Mouse (Mus musculus) embryonic facial prominence, embryonic 11.5 days (tissue): ENCODE measurements around the gene Grik2. TPM values are rescaled to one million over a fixed set of nuclear protein-coding genes. Genes with fewer than 3 reads are reported as not detected.

ENCODE experiments used
- ATAC-seq: fragments of 200-750 bp; cut with Nextera tagmentation; replicated peaks from 2 replicates; pipeline ENCODE4 v1.8.0; 2017; ENCODE audit warnings: low read depth; ENCODE audit not compliant: insufficient number of reproducible peaks, low FRiP score, low TSS enrichment
- DNase-seq: peaks from one replicate; pipeline ENCODE4 v3.0.0-alpha.2; 2015; ENCODE audit warnings: low spot score
- H3K27ac ChIP-seq: fragments of 300-500 bp; sonication (generic); replicated peaks from 2 replicates; pipeline ENCODE4 v1.5.1; 2014; ENCODE audit warnings: mild to moderate bottlenecking, low read depth, low read length, control low read depth
- H3K27me3 ChIP-seq: fragments of 300-500 bp; sonication (generic); 2 replicates; pipeline ENCODE4 v1.6.1; 2014; ENCODE audit warnings: mild to moderate bottlenecking, low read length, moderate library complexity, mixed read lengths; ENCODE audit not compliant: control insufficient read depth, insufficient read depth
- H3K36me3 ChIP-seq: fragments of 300-500 bp; sonication (generic); replicated peaks from 2 replicates; pipeline ENCODE4 v1.6.1; 2014; ENCODE audit warnings: low read depth, mild to moderate bottlenecking, low read length, moderate library complexity, mixed read lengths; ENCODE audit not compliant: control insufficient read depth, insufficient read depth
- H3K4me1 ChIP-seq: fragments of 300-500 bp; sonication (generic); 2 replicates; pipeline ENCODE4 v1.6.1; 2014; ENCODE audit warnings: low read length, mixed read lengths; ENCODE audit not compliant: control insufficient read depth, insufficient read depth
- H3K4me2 ChIP-seq: fragments of 300-500 bp; sonication (generic); 2 replicates; pipeline ENCODE4 v1.6.1; 2014; ENCODE audit warnings: low read depth, mild to moderate bottlenecking, control low read depth, low read length, moderate library complexity
- H3K4me3 ChIP-seq: fragments of 300-500 bp; sonication (generic); 2 replicates; pipeline ENCODE4 v1.5.1; 2014; ENCODE audit warnings: low read depth, low read length, control low read depth
- H3K9ac ChIP-seq: fragments of 300-500 bp; sonication (generic); replicated peaks from 2 replicates; pipeline ENCODE4 v1.6.1; 2014; ENCODE audit warnings: mild to moderate bottlenecking, control low read depth, low read length
- H3K9me3 ChIP-seq: fragments of 300-500 bp; sonication (generic); replicated peaks from 2 replicates; pipeline ENCODE4 v1.6.1; 2016; ENCODE audit warnings: mild to moderate bottlenecking, low read length, inconsistent platforms, mixed read lengths; ENCODE audit not compliant: control insufficient read depth
- WGBS: fragments of 180-500 bp; shearing (Covaris S2); extraction: QIAGEN DNeasy Blood & Tissue Kit; methylation state at CpG from one replicate; pipeline ENCODE4 v1.1.7; 2014; 5-methylcytosine and 5-hydroxymethylcytosine counted together
- polyA plus RNA-seq: library from polyadenylated mRNA; unstranded; fragments of >200 nt; fragmentation: Nextera tagmentation; extraction: Ambion mirVana; gene quantifications from 2 replicates; pipeline ENCODE4 v1.2.1, GENCODE M21; 2014

The Grik2 gene
- polyA plus RNA-seq, 1 experiment from 2014 or later, result 3.8 TPM

DNA sequence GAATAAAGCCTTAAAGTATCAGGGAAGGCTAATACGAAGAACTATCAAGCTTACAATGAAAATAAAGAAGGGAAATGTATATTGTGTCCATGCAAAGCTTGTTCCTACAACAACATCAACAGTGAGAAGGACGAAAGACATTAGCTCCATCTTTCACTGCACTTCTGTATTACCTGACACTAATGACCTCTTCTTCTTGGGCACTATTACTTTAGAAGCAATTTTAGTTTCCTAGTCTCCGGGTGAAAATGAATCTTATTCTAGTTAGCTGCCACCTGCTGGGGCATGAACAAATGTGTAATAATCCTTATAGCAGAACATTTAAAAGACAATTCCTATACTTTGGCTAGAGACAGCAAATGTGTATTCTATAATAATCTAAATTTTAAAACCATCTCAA lies 1.9 kb downstream of the Grik2 start:
- Histone ChIP-seq H3K36me3 (no peaks in the 10 kb centered on the region), H3K27ac (no peak overlapping the region), H3K4me1 (no peaks in the 10 kb centered on the region), H3K9me3 (no peaks in the 10 kb centered on the region), H3K4me3 (no peak overlapping the region), H3K4me2 (no peak overlapping the region), H3K27me3 (no peaks in the 10 kb centered on the region), H3K9ac (no peak overlapping the region)
- DNase-seq (no peak), ATAC-seq (no peak)
- 55% methylated on average over 3 of the region's 3 CpGs for WGBS

DNA sequence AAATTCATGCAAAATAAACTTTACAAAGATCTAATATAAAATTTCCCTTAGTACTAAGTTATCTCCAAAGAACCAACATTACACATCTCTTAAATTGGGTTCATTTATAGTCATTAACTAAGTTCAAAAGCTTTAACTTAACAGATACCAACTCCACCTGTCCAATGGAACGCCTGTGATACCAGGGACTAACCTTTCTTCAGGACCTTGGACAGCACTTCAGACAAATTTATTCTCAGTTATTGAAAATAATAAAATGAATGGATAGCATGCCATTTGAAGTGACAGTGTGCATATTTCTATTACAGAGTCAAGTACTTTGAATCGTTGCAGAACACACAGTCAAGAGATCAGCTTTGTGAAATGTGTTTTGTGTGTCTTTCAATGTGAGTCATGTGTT lies 3.1 kb downstream of the Grik2 start:
- no peak overlapping the region for H3K9ac ChIP-seq
- ATAC-seq (no peak), DNase-seq (peak; percentile 71)
- H3K27me3 ChIP-seq, result no peaks in the 10 kb centered on the region
- no peaks in the 10 kb centered on the region for H3K9me3 ChIP-seq
- no peak overlapping the region for H3K27ac ChIP-seq
- H3K4me2 ChIP-seq, result no peak overlapping the region
- H3K36me3 ChIP-seq, result no peaks in the 10 kb centered on the region
- no peak overlapping the region for H3K4me3 ChIP-seq
- 48% methylated on average over 2 of the region's 2 CpGs for WGBS
- H3K4me1 ChIP-seq, result no peaks in the 10 kb centered on the region

DNA sequence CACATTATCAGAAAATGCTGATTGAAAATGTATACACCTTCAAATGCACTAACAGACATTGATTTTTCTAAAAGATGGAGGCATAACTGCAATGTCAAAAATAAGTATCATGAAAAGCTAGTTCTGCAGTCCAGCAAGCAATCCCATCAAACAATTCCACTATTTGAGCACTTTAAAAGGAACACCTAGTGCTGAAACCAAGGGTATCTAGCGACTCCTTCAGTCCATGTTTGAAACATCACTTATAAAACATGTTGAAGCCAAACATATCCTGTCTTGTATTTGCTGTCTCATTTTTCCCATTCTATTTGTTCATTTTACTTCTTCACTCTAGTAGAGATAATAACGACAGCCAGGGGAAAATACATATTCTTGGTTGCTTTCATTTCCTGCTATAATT lies 3.7 kb downstream of the Grik2 start:
- peak; percentile 57 for DNase-seq
- H3K9ac ChIP-seq, result no peak overlapping the region
- H3K36me3 ChIP-seq, result no peaks in the 10 kb centered on the region
- H3K27ac ChIP-seq, result no peak overlapping the region
- no peaks in the 10 kb centered on the region for H3K9me3 ChIP-seq
- no peak overlapping the region for H3K4me2 ChIP-seq
- H3K27me3 ChIP-seq, result no peaks in the 10 kb centered on the region
- ATAC-seq, result no peak
- H3K4me3 ChIP-seq, result no peak overlapping the region
- 10% methylated on average over 2 of the region's 2 CpGs for WGBS
- no peaks in the 10 kb centered on the region for H3K4me1 ChIP-seq

DNA sequence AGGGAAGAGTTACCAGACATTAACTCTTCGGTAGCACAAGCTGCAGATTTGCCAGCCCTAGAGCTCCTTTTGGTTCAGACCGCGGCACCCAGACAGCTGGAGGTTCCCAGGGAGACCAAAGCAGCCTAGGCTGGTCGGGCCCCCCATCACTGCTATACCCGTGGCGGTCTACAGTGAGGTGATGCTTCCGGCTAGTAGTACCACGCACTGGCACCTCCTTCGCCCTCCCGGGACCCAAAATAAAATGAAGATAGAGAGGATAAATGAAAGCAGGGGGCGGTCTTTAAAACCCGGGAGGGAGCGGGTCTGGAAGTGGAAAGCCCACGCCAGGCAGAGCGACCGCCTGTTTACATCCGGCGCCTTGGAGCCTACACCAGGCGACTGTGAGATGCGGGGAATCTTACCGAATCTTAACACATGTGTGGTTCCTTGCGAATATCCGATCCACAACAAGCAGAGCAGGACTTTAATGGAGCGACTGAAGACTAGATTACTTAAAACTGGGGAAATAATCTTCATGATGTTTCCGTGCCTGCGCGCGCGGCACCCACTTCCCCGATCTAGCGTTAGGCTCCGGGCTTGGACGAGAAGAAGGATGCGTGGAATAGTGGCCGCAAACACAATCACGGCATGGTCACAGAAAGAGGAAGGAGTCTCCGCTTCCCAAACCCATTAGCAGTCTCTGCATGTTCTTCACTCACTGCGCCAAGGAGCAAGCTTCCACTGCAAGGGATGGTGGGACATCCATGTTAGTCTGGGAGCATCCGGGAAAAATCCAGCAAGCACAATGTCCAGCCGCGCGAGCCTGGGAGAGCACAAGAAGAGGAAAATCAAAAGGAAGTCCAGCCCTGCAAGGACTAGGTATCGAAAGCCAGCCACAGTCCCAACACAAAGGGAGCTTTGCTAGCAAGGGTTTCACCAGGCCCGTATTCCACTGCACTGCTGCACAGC lies 5.5 kb downstream of the Grik2 start:
- no peak overlapping the region for H3K27ac ChIP-seq
- H3K9me3 ChIP-seq, result no peaks in the 10 kb centered on the region
- H3K4me3 ChIP-seq, result peak overlapping the region; percentile 52
- no peaks in the 10 kb centered on the region for H3K27me3 ChIP-seq
- H3K36me3 ChIP-seq, result no peaks in the 10 kb centered on the region
- ATAC-seq (peak; percentile 85; the same call in 1 of the 2 replicates), DNase-seq (peak; percentile 63)
- peak overlapping the region; percentile 85 for H3K4me2 ChIP-seq
- no peaks in the 10 kb centered on the region for H3K4me1 ChIP-seq
- WGBS, result under 1% methylated on average over 44 of the region's 44 CpGs
- peak overlapping the region; percentile 57 for H3K9ac ChIP-seq

DNA sequence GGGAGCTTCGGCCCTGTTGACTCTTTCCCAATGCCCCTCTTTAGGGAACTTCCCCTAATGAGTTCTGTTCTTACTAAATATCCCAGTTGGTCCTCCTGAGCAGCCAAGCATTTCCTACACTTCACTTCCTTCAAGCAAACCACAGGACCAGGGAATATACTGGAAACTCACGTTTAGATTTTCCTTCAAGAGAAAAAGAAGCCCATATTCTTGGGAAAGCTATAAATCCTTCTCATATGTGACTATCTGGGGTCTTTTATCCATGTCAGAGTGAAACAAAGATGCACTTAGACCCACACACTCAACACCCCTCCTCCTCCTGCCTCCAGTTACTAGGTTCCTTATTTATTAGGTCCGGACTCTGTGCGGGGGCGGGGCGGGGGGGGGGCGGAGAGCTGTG lies 6.5 kb downstream of the Grik2 start:
- no peak for ATAC-seq
- H3K27ac ChIP-seq, result no peak overlapping the region
- no peaks in the 10 kb centered on the region for H3K4me1 ChIP-seq
- peak overlapping the region; percentile 52 for H3K4me3 ChIP-seq
- no peak overlapping the region; the same call in 1 of the 2 replicates for H3K9ac ChIP-seq
- DNase-seq, result no peak
- no peaks in the 10 kb centered on the region for H3K27me3 ChIP-seq
- H3K4me2 ChIP-seq, result peak overlapping the region; percentile 85
- H3K9me3 ChIP-seq, result no peaks in the 10 kb centered on the region
- 5% methylated on average over 7 of the region's 7 CpGs for WGBS
- H3K36me3 ChIP-seq, result no peaks in the 10 kb centered on the region

DNA sequence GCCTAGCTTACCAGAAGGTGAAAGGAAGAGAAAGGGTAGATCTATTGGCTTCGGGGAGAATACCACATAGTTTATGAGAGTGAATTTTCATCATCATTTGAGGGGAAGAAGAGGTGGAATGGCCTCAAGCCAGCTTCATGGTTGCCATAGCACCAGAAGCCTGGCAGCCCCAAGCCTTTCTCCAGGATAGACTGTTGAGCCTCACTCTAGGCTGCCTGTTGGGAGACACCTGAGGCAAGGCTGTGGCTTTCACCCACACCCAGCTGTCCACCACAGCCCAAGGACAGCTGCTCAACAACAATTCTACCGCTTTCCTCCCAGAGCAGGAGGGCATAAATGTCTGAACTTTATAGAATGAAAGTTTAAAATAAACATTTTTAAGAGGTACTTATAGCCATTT lies 8.1 kb downstream of the Grik2 start:
- Histone ChIP-seq H3K27ac (no peak overlapping the region), H3K9ac (no peak overlapping the region), H3K9me3 (no peaks in the 10 kb centered on the region), H3K4me1 (no peaks in the 10 kb centered on the region), H3K36me3 (no peaks in the 10 kb centered on the region), H3K4me2 (no peak overlapping the region), H3K27me3 (no peaks in the 10 kb centered on the region), H3K4me3 (no peak overlapping the region)
- DNase-seq (no peak), ATAC-seq (no peak)
- WGBS, result 32% methylated on average over 2 of the region's 2 CpGs

DNA sequence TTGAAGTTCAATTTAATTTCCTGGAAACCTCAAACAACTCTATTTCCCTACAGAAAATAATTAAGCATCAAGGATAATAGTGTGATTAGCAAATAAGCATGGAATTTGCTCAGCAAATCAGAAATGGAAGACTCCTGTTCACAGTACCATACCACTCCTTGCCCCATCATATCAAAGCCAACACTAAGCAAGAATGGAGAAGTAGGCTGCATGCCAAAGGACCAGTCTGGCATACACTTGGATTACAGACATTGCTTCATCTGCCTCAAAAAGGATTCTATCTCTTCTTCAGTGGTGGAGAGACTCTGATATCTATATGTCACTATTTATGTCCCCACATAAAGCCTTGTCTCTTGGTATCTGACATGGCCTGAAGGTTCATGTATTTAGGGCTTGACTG lies 19.7 kb downstream of the Grik2 start:
- no peak overlapping the region for H3K9ac ChIP-seq
- no peaks in the 10 kb centered on the region for H3K9me3 ChIP-seq
- H3K4me1 ChIP-seq, result no peaks in the 10 kb centered on the region
- no peak overlapping the region for H3K4me3 ChIP-seq
- no peak overlapping the region for H3K27ac ChIP-seq
- H3K4me2 ChIP-seq, result no peak overlapping the region
- no peaks in the 10 kb centered on the region for H3K36me3 ChIP-seq
- H3K27me3 ChIP-seq, result no peaks in the 10 kb centered on the region
- no peak for DNase-seq
- ATAC-seq, result no peak

DNA sequence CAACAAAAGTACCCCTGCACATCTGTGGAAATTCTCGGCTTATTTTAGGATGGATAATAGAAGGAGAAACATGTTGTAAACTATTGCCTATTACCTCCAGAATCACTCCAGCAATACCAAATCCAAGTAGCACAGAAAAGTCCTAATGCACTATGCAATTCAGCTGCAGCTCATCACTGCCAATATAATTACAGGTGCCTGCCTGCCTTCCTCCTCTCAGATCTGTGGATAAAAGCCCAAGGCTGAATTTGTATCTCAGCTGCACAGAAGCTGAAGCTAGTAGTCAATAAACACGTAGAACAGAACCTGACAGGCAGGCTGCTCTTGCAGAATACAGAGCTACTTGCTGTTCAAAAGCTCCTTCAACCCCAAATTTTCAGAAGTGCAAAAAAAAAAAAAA lies 21.0 kb downstream of the Grik2 start:
- Histone ChIP-seq H3K4me1 (no peaks in the 10 kb centered on the region), H3K27ac (no peak overlapping the region), H3K4me3 (no peak overlapping the region), H3K9ac (no peak overlapping the region), H3K36me3 (no peaks in the 10 kb centered on the region), H3K27me3 (no peaks in the 10 kb centered on the region), H3K4me2 (no peak overlapping the region), H3K9me3 (no peaks in the 10 kb centered on the region)
- DNase-seq (no peak), ATAC-seq (no peak)
- WGBS, result 74% methylated on average over 2 of the region's 2 CpGs
